Mouse (Mus musculus) T-helper 2 cell (primary cell): Measurements from ENCODE around the gene P2ry1.

Source experiments
- in situ Hi-C: fragments of 300-600 bp; cut with MboI, MseI; formaldehyde crosslinking; loops from one replicate; pipeline ENCODE4 v1.15.1; 2025; ENCODE audit warnings: high pct_unique_total_duplicates

The P2ry1 gene

GRCm38 (mm10) chr3:61002587-61003501 lies at the start of gene P2ry1:
Gene P2ry1, plus strand, starts transcription at chr3:61002795.
- in situ Hi-C loops = no loop called here

DNA sequence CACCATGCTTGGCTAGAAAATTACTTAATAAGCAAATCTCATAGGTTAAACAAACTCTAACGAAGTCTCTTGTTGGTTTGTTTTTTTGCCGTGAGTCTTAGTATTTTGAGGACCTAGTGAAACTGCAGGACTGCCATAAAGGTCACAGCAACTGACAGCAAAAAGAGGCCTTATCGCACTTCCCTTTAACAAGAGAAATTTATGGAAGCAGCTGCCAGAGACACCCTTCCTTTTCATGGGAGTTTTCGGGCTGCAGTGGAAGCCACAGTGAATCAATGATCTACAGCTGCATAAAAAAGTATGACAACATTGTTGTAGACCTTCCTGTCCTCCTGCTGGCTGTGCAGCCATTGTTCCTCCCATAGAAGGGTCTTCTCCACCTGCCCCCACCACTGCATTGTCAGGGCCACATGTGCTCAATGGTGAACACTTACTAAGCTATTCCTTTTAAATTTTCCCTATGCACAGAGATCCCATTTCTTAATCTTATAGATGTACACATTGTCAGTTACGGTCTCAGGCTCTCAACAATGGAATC lies 49.3 kb upstream of the P2ry1 start:
- in situ Hi-C loops = no loop called here

DNA sequence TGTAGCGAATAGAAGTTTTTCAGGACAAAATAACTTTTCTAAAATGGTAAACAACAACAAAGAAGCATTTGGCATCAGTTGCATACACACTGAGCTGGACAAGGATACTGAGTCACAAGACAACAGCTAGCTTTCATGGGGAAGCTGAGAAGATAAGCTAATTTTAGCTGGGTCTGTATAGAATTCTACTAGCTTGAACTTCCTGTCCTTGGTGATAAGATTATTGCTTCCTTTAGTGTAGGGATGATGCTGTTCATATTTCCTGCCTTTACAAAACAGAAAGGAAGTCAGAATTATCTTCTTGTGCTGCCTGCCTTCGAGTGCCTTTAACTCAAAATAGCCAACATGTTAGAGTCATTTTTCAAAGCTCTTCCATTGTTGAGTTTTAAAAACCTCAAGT lies 48.5 kb upstream of the P2ry1 start:
- in situ Hi-C loops = no loop called here

- in situ Hi-C loops = no loop called here
Observed at GRCm38 (mm10) chr3:60958769-60959168, 43.8 kb upstream of the P2ry1 start.

DNA sequence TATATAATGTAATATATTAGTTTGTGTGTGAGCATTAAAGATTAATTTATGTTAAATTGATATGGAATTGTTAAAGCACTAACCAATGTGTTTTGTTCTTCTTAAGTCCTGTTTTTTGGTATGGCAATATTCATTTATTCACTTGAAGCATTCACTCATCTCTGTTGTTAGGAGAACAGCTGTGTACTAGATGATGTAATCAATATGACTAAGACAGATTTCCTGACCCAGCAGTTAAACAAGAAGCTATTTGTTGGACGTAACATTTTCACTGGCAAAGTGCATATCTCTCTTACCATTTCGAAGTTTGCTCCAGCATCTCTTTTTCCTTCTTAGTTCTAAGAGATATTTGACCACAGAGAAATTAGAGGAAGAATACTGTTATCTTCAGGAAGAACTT lies 37.5 kb upstream of the P2ry1 start:
- in situ Hi-C loops = no loop called here

DNA sequence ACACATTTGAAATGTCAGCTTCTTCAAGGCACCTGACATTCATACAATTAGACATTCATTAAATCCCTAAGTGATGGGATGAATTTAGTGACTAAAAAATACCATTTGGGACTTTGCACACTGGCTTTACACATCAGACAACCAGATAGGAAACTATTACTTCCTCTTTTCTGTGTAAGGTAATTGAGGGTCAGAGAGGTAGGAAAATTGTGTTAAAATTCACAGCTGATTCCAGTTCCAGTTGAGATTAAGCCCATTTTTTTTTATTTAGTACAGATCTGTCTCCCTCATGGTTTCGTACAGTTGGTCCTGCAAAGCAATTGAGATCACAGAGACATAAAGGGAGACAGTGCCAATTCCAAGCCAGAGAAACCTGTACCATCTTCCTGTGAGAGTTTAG lies 27.7 kb upstream of the P2ry1 start:
- in situ Hi-C loops = no loop called here

DNA sequence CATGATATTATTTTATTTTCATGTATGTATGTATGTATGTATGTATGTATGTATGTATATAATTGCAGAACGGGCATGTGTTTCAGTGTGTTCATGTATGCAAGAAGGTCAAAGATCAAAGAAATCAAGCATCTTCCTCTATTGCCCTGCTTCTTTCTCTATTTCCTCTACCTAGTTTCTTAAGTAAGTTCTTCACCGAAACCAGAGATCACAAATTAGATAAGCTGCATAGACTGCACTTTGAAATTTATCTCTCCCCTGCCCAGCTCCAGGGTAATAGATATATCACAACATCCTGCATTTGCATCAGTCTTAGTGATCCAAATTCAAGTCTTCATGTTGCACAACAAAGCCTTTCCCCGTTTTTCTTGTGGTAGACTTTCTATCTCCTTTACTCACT lies 20.5 kb upstream of the P2ry1 start:
- in situ Hi-C loops = no loop called here

GRCm38 (mm10) chr3:60998064-60998463 lies 4.5 kb upstream of the P2ry1 start:
- in situ Hi-C loops = no loop called here

DNA sequence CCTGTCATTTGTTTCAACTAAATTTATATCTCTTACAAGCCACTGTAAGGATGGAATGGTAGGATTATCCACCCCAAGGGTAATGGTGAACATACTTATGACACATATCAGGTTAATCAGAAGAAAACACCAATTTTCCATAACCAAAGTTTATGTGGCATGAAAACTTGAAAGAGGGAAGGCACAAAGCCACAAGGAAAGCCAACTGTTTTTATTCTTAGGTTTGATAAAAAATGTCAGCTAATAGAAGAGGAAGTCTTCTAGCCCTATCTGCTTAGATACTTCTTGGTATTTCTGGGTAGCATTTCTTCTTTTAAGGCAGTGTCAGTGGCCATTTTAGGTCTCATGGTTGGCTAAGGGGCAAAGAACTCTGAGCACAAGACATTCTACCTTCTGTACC lies 2.9 kb upstream of the P2ry1 start:
- in situ Hi-C loops = no loop called here

GRCm38 (mm10) chr3:61000747-61001146 lies 1.8 kb upstream of the P2ry1 start:
- in situ Hi-C loops = no loop called here

DNA sequence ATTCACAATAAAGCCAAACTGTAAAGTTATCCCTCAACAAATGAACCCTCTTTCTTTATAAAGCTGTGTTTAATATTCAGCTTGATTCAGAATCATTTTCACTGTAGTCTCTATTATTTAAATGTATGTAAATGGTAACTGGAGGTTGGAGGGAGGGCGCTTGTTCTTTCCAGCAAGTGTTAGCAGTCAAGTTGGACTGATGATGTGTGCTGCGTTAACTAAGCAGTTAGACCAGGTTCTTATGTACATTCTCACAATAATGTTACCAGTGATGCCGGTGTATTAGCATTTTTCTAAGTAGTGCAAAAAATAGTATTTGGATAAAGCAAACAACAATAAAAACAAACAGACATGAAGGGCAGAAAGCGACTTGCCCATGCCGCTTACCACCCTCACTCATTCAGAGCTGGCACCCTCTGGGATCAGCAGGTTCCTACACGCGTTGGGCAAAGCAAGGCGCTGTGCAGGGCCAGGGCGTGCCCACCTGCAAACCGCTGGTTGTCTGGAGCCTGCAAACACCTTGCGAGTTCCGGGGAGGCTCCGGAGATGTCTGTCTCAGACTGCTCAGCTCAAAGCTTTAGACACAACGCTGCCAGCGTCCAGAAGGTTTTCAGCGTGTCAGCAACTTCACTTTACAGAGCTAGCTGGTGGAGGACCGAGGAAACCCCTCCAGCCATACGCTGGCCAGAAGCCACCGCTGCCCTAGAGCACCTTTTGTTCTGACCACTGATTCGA lies 576 bp upstream of the P2ry1 start:
- in situ Hi-C loops = no loop called here

- in situ Hi-C loops = no loop called here
Observed at GRCm38 (mm10) chr3:61004611-61005010, 2.0 kb downstream of the P2ry1 start.

DNA sequence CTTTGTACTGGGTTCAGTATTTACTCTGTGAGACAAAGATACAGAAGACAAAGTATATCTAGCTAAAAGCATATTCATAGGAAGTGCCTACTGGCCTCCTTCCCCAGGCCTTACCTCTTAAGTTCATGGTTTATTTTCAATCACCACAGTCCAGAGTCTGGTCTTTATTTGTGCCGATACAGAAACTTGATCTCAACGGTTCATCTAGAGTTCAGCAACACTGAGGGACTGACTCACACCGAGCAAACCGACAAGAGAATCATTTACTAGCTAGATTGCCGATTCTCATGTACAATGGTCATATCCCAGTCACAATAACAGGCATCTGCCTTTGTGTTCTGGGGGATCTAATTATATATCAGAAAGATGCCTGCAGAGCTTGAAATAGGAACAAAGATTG lies 9.1 kb downstream of the P2ry1 start:
- in situ Hi-C loops = no loop called here

GRCm38 (mm10) chr3:61012550-61012949 lies 10.0 kb downstream of the P2ry1 start:
- in situ Hi-C loops = no loop called here

- in situ Hi-C loops = no loop called here
Observed at GRCm38 (mm10) chr3:61016733-61017132, 14.1 kb downstream of the P2ry1 start.

GRCm38 (mm10) chr3:61032100-61032499 lies 29.5 kb downstream of the P2ry1 start:
- in situ Hi-C loops = no loop called here

DNA sequence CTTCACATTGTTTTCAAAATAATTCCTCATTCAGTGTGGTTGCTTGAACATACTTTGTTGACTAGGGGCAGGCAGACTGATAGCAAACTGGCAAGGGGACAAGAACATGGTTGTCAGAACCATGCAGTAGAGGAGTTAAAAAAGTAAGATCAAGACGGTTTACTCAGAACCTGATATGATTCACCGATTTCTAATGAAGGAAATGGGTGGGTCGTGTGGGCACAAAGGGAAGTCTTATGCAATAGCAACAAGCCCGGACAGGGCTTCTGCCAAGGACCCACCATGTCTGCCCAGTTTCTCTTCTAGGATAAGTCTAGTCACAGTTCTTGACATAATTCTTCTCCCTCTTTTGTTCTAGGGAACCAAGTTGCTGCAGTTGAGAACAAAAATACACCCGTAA lies 33.0 kb downstream of the P2ry1 start:
- in situ Hi-C loops = no loop called here

DNA sequence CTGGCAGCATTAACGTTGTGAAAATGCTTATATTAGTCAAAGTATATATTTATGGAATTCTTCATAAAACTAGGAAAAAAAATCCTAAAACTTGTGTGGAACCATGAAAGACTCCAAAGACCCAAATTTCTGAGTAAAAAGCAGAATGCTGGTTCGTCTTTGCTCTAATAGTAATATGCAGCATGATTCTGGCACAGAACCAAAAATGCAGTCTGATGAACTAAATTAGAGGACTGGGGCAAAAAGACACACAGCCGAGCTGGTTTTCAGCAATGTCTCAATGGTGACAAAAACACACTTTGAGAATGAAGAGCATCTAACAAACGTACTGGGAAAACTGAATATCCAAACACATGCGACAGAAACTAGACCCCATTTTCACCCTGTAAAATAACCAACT lies 37.3 kb downstream of the P2ry1 start:
- in situ Hi-C loops = no loop called here

GRCm38 (mm10) chr3:61049976-61050672 lies 47.5 kb downstream of the P2ry1 start:
- in situ Hi-C loops = loop anchor here (10.0 to 25.0 kb wide), 2 partner anchors 312 to 1845 kb away; partner anchors contain the start of genes B430305J03Rik and Rap2b
